Mouse (Mus musculus): ENCODE results near the gene Ikbip. TPM values are rescaled to one million over a fixed set of nuclear protein-coding genes. Genes with fewer than 3 reads are reported as not detected.

The Ikbip gene
- total and polyA plus RNA-seq, 3 experiments, result 4.2 to 20.2 (median 18.7) TPM

DNA sequence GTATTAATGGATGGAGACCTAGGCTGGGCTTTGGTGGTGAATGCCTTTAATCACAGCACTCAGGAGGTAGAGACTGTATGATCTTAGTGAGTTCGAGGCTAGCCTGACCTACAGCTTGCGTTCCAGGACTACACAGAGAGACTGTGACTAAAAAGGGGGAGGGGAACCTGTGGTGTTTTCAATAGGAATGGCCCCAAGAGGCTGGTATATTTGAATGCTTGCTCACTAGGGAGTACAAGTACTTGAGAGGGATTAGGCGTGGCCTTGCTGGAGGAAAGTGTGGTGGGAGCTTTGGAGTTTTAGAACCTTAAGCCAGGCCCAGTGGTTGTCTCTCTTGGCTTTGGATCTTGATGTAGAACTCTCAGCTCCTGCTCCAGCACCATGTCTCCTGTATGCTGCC lies 48.1 kb downstream of the Ikbip start:
- Histone ChIP-seq H3K27ac (no peak overlapping the region), H3K4me3 (no peak overlapping the region), H3K4me1 (ENCODE audit: control insufficient read depth, insufficient read depth, low read length) (peaks cover 1% of the 10 kb centered on the region; the same call in 1 of the 2 replicates), H3K79me2 (replicated peaks; ENCODE audit: control insufficient read depth, insufficient read depth, low read length) (no peaks in the 10 kb centered on the region), H3K27me3 (ENCODE audit: control insufficient read depth, insufficient read depth, low read length) (no peaks in the 10 kb centered on the region), H3K9ac (ENCODE audit: low read depth, low read length) (no peak overlapping the region), H3K36me3 (ENCODE audit: control insufficient read depth, insufficient read depth, low read length) (no peaks in the 10 kb centered on the region)
- intact Hi-C loops (cut with DNase I), result no loop called here
- no peak for DNase-seq
- no peak for TF ChIP-seq EP300 (IDR thresholded peaks at IDR 0.05; ENCODE audit: insufficient read depth, low read depth, low read length)
- TF ChIP-seq POLR2A (IDR thresholded peaks at IDR 0.05; ENCODE audit: insufficient read depth, low read depth, low read length), result no peak
- no peak for TF ChIP-seq CTCF (IDR thresholded peaks at IDR 0.05)
- 89% methylated on average over 3 of the region's 3 CpGs for WGBS

DNA sequence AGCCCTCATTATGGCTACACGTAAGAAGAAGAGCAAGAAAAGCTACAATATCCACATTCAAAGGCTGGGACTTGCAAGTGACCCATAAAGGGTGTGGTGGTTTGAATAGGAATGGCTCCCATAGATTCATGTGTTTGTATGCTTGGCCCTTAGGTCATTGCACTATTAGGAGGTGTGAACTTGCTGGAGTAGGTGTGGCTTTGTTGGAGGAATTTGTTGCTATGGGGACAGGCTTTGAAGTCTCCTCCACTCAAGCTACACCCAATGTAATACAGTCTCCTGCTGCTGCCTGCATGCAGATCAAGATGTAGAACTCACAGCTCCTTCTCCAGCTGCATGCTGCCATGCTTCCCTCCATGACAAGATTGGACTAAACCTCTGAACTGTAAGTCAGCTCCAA lies 48.8 kb downstream of the Ikbip start:
- no peak for DNase-seq
- H3K4me3 ChIP-seq, result no peak overlapping the region
- intact Hi-C loops (cut with DNase I), result no loop called here
- H3K79me2 ChIP-seq (replicated peaks; ENCODE audit: control insufficient read depth, insufficient read depth, low read length), result no peaks in the 10 kb centered on the region
- H3K27me3 ChIP-seq (ENCODE audit: control insufficient read depth, insufficient read depth, low read length), result no peaks in the 10 kb centered on the region
- no peak for TF ChIP-seq CTCF (IDR thresholded peaks at IDR 0.05)
- no peak for TF ChIP-seq EP300 (IDR thresholded peaks at IDR 0.05; ENCODE audit: insufficient read depth, low read depth, low read length)
- TF ChIP-seq POLR2A (IDR thresholded peaks at IDR 0.05; ENCODE audit: insufficient read depth, low read depth, low read length), result no peak
- H3K27ac ChIP-seq, result no peak overlapping the region
- H3K9ac ChIP-seq (ENCODE audit: low read depth, low read length), result no peak overlapping the region
- H3K36me3 ChIP-seq (ENCODE audit: control insufficient read depth, insufficient read depth, low read length), result no peaks in the 10 kb centered on the region
- H3K4me1 ChIP-seq (ENCODE audit: control insufficient read depth, insufficient read depth, low read length), result peaks cover under 1% of the 10 kb centered on the region; the same call in 1 of the 2 replicates
- WGBS, result 86% methylated on average over 1 of the region's 1 CpGs

DNA sequence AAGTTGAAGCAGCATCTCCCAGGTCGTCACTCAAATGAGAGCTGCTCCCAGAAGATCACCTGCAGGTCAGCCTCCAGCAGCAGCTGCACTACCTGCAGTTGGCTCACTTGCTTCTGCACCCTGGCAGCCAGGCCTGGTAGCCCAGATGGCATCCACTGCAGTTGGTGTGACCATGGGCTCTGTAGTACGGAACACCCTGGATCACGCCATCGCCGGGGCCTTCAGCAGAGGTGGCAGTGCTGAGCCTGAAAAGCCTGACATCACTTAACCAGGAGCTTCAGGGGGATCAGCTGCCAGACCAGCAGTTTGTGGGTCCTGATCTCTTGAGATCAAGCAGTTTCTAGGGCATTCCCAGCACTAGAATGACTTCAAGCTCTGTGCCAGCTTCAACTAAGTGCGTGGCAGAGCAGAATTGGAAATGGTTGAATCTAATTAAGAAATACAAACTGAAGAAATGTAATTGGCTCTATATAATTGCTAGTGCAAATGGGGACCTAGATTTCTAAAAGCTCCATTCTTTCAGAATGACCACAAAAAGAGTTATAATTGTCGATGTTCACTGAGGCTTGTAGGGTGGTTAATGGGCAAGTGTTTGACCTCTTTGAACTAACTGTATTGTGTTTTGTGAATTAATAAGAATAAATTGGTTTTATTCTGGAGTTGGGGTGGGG lies 52.7 kb downstream of the Ikbip start:
- H3K79me2 ChIP-seq (replicated peaks; ENCODE audit: control insufficient read depth, insufficient read depth, low read length), result no peaks in the 10 kb centered on the region
- intact Hi-C loops (cut with DNase I), result no loop called here
- H3K36me3 ChIP-seq (ENCODE audit: control insufficient read depth, insufficient read depth, low read length), result no peaks in the 10 kb centered on the region
- no peaks in the 10 kb centered on the region for H3K27me3 ChIP-seq (ENCODE audit: control insufficient read depth, insufficient read depth, low read length)
- TF ChIP-seq POLR2A (IDR thresholded peaks at IDR 0.05; ENCODE audit: insufficient read depth, low read depth, low read length) (no peak), EP300 (IDR thresholded peaks at IDR 0.05; ENCODE audit: insufficient read depth, low read depth, low read length) (no peak), CTCF (IDR thresholded peaks at IDR 0.05) (no peak)
- H3K27ac ChIP-seq, result no peak overlapping the region
- no peak for DNase-seq
- H3K4me3 ChIP-seq, result no peak overlapping the region
- H3K4me1 ChIP-seq (ENCODE audit: control insufficient read depth, insufficient read depth, low read length), result peaks cover 1% of the 10 kb centered on the region; the same call in 1 of the 2 replicates
- WGBS, result 92% methylated on average over 7 of the region's 7 CpGs
- H3K9ac ChIP-seq (ENCODE audit: low read depth, low read length), result no peak overlapping the region

DNA sequence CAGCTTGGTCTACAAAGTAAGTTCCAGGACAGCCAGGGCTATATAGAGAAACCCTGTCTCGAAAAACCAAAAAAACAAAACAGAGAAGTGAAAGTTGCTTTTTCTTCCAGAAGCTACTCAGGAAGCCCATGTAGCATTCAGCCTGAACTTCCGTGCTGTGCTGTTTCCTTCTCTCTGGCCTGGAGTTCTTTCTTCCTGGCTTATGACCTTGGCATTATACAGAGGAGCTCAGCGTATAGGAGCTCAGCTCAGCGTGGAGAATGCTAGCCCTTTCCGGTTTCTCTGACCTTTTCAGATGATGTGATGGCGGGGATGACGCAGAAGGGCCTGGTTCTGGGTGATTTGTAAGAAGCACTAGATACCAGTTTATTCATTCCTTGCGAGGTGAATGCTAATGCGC lies 54.7 kb downstream of the Ikbip start:
- TF ChIP-seq EP300 (IDR thresholded peaks at IDR 0.05; ENCODE audit: insufficient read depth, low read depth, low read length), result no peak
- TF ChIP-seq POLR2A (IDR thresholded peaks at IDR 0.05; ENCODE audit: insufficient read depth, low read depth, low read length), result no peak
- TF ChIP-seq CTCF (IDR thresholded peaks at IDR 0.05), result no peak
- peak in 1 of 2 experiments; percentile 22 for DNase-seq
- no peak overlapping the region for H3K9ac ChIP-seq (ENCODE audit: low read depth, low read length)
- H3K79me2 ChIP-seq (replicated peaks; ENCODE audit: control insufficient read depth, insufficient read depth, low read length), result no peaks in the 10 kb centered on the region
- H3K36me3 ChIP-seq (ENCODE audit: control insufficient read depth, insufficient read depth, low read length), result no peaks in the 10 kb centered on the region
- intact Hi-C loops (cut with DNase I), result no loop called here
- H3K27me3 ChIP-seq (ENCODE audit: control insufficient read depth, insufficient read depth, low read length), result no peaks in the 10 kb centered on the region
- no peak overlapping the region for H3K4me3 ChIP-seq
- H3K27ac ChIP-seq, result no peak overlapping the region; the same call in 1 of the 2 replicates
- peaks cover 1% of the 10 kb centered on the region; the same call in 1 of the 2 replicates for H3K4me1 ChIP-seq (ENCODE audit: control insufficient read depth, insufficient read depth, low read length)
- 64% methylated on average over 9 of the region's 9 CpGs for WGBS

DNA sequence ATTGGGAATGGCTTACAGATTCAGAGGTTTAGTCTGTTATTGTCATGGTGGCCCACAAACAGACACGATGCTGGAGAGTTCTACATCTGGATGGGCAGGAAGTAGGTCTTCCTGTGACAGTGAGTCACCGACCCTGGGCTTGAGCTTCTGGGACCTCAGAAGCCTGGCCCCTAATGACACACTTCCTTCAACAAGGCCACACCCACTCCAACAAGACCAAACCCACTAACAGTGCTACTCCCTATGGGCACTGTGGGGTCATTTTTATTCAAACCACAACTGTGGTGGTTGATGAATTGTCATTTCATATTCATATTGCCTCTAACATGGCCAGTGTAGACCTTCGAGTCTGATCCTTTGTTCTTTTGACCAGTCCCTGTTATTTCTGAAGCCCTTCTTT lies 55.6 kb downstream of the Ikbip start:
- Histone ChIP-seq H3K4me3 (no peak overlapping the region), H3K79me2 (replicated peaks; ENCODE audit: control insufficient read depth, insufficient read depth, low read length) (no peaks in the 10 kb centered on the region), H3K36me3 (ENCODE audit: control insufficient read depth, insufficient read depth, low read length) (no peaks in the 10 kb centered on the region), H3K4me1 (ENCODE audit: control insufficient read depth, insufficient read depth, low read length) (peaks cover 1% of the 10 kb centered on the region; the same call in 1 of the 2 replicates), H3K27me3 (ENCODE audit: control insufficient read depth, insufficient read depth, low read length) (no peaks in the 10 kb centered on the region), H3K9ac (ENCODE audit: low read depth, low read length) (no peak overlapping the region), H3K27ac (peak overlapping the region; percentile 76)
- intact Hi-C loops (cut with DNase I), result loop anchor here (2.0 kb wide), 1 partner anchor 14 kb away; the partner anchor contains the start of gene Slc25a3
- DNase-seq, result peak in 1 of 2 experiments; percentile 26
- TF ChIP-seq CTCF (IDR thresholded peaks at IDR 0.05), result no peak
- no peak for TF ChIP-seq EP300 (IDR thresholded peaks at IDR 0.05; ENCODE audit: insufficient read depth, low read depth, low read length)
- no peak for TF ChIP-seq POLR2A (IDR thresholded peaks at IDR 0.05; ENCODE audit: insufficient read depth, low read depth, low read length)
- 48% methylated on average over 3 of the region's 3 CpGs for WGBS

DNA sequence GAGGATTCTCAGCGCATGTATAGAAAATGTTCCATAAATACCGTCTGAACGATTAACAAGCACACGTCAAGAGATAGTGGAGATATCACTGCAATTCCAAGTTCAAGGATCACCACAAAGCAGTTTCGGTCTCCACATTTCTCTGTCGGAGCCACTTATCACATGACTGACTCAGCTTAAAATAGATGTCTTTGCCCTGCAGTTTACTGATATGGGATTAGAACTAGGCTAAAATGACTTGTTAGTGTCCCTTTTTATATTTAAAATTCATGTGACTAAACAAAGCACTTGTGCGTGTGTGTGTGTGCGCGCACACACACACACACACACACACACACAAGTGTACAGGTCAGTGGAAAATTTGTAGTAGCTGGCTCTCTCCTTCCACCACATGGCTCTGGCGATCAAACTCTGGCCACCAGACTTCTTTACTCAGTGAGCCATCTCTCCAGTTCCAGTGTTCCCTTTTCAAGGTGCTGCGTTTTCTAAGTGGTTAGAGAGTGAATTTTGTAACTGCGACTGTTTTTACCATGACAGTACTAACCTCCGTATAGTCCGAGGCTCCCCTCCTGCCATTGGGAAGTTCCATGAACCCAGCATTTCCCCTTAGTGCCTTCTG lies 56.5 kb downstream of the Ikbip start:
- Histone ChIP-seq H3K4me1 (ENCODE audit: control insufficient read depth, insufficient read depth, low read length) (peaks cover 1% of the 10 kb centered on the region; the same call in 1 of the 2 replicates), H3K36me3 (ENCODE audit: control insufficient read depth, insufficient read depth, low read length) (no peaks in the 10 kb centered on the region), H3K79me2 (replicated peaks; ENCODE audit: control insufficient read depth, insufficient read depth, low read length) (no peaks in the 10 kb centered on the region), H3K9ac (ENCODE audit: low read depth, low read length) (no peak overlapping the region), H3K27ac (peak overlapping the region; percentile 76), H3K4me3 (no peak overlapping the region), H3K27me3 (ENCODE audit: control insufficient read depth, insufficient read depth, low read length) (no peaks in the 10 kb centered on the region)
- TF ChIP-seq CTCF (IDR thresholded peaks at IDR 0.05), result no peak
- TF ChIP-seq POLR2A (IDR thresholded peaks at IDR 0.05; ENCODE audit: insufficient read depth, low read depth, low read length), result no peak
- no peak for TF ChIP-seq EP300 (IDR thresholded peaks at IDR 0.05; ENCODE audit: insufficient read depth, low read depth, low read length)
- intact Hi-C loops (cut with DNase I), result loop anchor here (2.0 kb wide), 1 partner anchor 14 kb away; the partner anchor contains the start of gene Slc25a3
- 52% methylated on average over 14 of the region's 14 CpGs for WGBS
- DNase-seq, result no peak

Data from heart, adult 2 months (tissue).